Mouse (Mus musculus) C2C12 (cell line): ENCODE measurements at regions not wholly inside any gene's neighbourhood (a gene's known extent, or its start where the extent isn't known, plus 50 kb on each side); places are given as distances from the start of the nearest gene placed in this dataset.

ENCODE experiments used
- H3K27me3 ChIP-seq: one replicate; pipeline ENCODE4 v1.6.1; 2011; ENCODE audit not compliant: control insufficient read depth, insufficient read depth, insufficient read length
- H3K36me3 ChIP-seq: one replicate; pipeline ENCODE4 v1.6.1; 2011; ENCODE audit not compliant: control insufficient read depth, insufficient read depth
- H3K4me3 ChIP-seq: one replicate; pipeline ENCODE4 v1.5.1; 2011; ENCODE audit warnings: mild to moderate bottlenecking, control low read depth; ENCODE audit not compliant: poor library complexity, insufficient read depth, severe bottlenecking
- H3K79me2 ChIP-seq: one replicate; pipeline ENCODE4 v1.6.1; 2011; ENCODE audit not compliant: control insufficient read depth, insufficient read depth
- H3K79me3 ChIP-seq: one replicate; pipeline ENCODE4 v1.6.1; 2011; ENCODE audit warnings: low read depth, control low read depth
- H3ac ChIP-seq: one replicate; pipeline ENCODE3; 2011; ENCODE audit warnings: low read depth; ENCODE audit not compliant: control insufficient read depth, insufficient read length
- CEBPB ChIP-seq: IDR thresholded peaks from one replicate; pipeline ENCODE4 v1.6.1; 2011; ENCODE audit warnings: low read depth, mild to moderate bottlenecking, control low read depth, moderate library complexity
- CTCF ChIP-seq: IDR thresholded peaks from one replicate; pipeline ENCODE4 v1.5.1; 2011; ENCODE audit not compliant: control insufficient read depth, insufficient read depth, insufficient read length
- FOSL1 ChIP-seq: IDR thresholded peaks from one replicate; pipeline ENCODE4 v1.8.0; 2011; ENCODE audit warnings: mild to moderate bottlenecking, low read length; ENCODE audit not compliant: poor library complexity, insufficient read depth, severe bottlenecking
- MAX ChIP-seq: IDR thresholded peaks from one replicate; pipeline ENCODE4 v1.6.1; 2011; ENCODE audit warnings: mild to moderate bottlenecking, control low read depth
- MYOD1 ChIP-seq: IDR thresholded peaks from one replicate; pipeline ENCODE4 v1.6.1; 2011; ENCODE audit warnings: low read depth; ENCODE audit not compliant: control insufficient read depth, insufficient read length
- MYOG ChIP-seq: IDR thresholded peaks from one replicate; pipeline ENCODE4 v1.6.1; 2011; ENCODE audit not compliant: control insufficient read depth, insufficient read length; ENCODE audit errors: extremely low read depth
- USF1 ChIP-seq: IDR thresholded peaks from one replicate; pipeline ENCODE4 v1.6.1; 2011; ENCODE audit warnings: low read depth, mild to moderate bottlenecking, control low read depth, moderate library complexity

DNA sequence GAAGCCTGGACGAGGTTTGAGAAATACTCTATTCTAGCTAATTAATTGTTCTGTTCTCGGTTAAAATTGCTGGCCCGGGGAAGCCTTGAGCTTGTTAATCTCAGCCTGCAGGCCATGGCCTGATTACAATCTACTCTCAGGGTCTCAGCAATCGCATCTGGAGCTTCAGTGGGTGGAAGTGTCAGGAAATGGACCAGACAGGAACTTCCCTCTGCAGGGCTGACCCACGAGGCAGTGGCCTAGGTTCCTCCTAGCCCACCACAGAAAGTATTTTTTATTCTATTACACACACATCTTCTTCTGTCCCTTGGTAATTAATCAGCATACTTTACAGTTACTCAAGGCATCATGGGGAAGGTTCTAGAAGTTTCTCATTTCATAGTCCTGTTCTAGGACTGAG is 61.3 kb upstream of the Slc45a1 start:
- H3K36me3 ChIP-seq = no peaks in the 10 kb centered on the region
- H3K4me3 ChIP-seq = no peak overlapping the region
- no peaks in the 10 kb centered on the region for H3K27me3 ChIP-seq
- H3K79me2 ChIP-seq = no peaks in the 10 kb centered on the region
- TF ChIP-seq MYOD1 (no peak), MAX (no peak), USF1 (no peak), CEBPB (no peak), CTCF (no peak), FOSL1 (no peak), MYOG (no peak)
- H3ac ChIP-seq = no peak overlapping the region
- no peaks in the 10 kb centered on the region for H3K79me3 ChIP-seq

DNA sequence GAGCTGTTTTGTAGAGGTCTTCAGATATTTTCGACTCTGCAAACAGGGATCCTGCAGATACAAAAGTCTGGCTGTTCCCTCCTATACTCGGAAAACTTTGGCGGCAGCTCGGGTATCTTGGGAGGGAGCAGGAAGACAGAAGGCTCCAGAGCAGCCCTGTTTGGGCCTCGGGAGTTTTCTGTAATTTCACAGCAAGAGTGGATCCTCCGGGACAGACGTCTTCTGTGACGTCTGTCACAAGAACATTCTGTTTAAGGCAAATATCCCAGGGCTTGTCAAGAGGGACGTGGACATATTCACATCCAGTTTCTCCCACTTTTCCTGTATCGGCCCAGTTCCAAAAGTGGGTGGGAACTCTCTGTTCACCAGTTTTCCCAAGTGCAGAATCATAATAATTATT is 60.9 kb upstream of the Slc45a1 start:
- H3K79me2 ChIP-seq = no peaks in the 10 kb centered on the region
- H3K36me3 ChIP-seq = no peaks in the 10 kb centered on the region
- no peaks in the 10 kb centered on the region for H3K27me3 ChIP-seq
- no peak overlapping the region for H3K4me3 ChIP-seq
- TF ChIP-seq MYOG = no peak
- H3K79me3 ChIP-seq = no peaks in the 10 kb centered on the region
- no peak overlapping the region for H3ac ChIP-seq

DNA sequence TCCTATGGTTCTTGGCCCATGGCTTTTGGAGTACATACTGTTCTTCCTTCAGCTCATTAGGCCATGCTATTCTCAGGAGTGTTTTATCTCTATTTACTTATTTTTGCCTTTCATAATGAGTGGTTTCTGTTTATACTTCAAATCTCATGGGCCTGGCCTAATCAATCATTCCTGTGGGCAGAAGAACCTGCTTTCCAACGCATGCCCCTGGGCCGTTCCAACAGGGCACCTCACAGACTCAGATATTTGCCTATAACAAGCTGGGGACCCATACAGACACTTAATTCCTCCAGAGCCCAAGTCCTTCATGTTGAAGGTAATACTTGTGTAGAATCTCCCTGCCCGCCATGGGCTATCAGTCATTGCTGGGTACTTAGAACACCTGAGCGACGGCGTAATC is 59.7 kb upstream of the Slc45a1 start:
- Histone ChIP-seq H3K27me3 (no peaks in the 10 kb centered on the region), H3K4me3 (no peak overlapping the region), H3K36me3 (no peaks in the 10 kb centered on the region), H3K79me3 (no peaks in the 10 kb centered on the region), H3ac (no peak overlapping the region), H3K79me2 (no peaks in the 10 kb centered on the region)
- TF ChIP-seq CTCF (no peak), FOSL1 (no peak), MYOG (no peak), MYOD1 (no peak), MAX (no peak), CEBPB (no peak), USF1 (no peak)

DNA sequence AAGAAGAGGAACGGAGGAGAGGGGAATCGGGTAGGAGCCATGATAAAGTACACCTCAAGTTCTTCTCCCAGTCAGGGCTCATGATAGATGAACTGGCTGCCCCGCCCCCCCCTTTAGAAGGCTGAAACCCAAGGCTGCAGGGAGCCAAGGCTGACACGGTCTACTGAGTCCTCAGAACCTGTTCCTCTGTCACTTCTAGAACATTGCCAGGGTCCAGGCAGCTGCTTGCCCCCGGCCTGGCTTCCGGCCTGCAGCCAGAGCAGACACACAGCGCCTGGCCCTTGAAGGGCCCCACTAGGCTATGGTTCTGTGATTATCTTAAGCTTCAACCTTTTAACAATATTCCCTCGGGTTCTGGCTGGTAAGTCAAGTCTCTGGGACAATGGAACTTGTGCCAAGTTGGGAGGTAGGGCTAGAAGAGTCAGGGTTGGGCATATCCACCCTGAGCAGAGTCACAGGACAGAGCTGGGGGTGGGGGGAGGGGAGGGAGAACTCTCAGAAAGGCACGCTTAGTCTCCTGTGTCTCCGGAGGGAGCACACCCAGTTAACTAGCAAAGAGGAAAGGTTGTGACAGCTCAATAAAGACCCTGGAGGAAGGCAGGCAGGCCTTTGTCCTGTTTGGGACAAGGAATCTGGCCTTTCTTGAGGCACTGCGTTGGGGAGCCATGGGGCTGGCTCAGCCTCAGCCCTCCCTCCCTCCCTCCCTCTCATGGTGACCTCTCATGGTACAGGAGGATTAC is 57.6 kb upstream of the Slc45a1 start:
- H3K4me3 ChIP-seq = no peak overlapping the region
- TF ChIP-seq FOSL1 = no peak
- no peak for TF ChIP-seq USF1
- TF ChIP-seq CEBPB = no peak
- no peak for TF ChIP-seq CTCF
- no peak for TF ChIP-seq MYOG
- no peak for TF ChIP-seq MYOD1
- TF ChIP-seq MAX = no peak

DNA sequence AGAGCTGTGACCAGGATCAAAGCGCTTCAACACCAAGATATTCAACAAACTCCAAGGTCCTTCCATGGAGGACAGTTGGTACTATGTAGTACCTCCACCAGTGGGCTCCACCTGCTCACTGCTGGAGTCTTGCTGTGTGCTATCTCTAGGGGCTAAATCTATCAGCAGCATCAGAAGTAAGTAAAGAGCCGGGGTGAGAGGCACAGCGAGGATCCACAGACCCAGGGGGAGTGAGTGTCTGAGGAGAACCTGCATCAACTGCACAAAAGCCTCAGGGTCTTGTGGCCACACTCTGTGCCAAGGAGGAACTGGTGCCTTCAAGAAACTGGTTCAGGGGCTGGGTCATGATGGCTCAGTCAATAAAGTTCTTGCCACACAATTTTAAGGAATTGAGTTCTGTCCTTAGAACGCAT is 56.6 kb upstream of the Slc45a1 start:
- TF ChIP-seq CEBPB (no peak), CTCF (no peak)
- H3K36me3 ChIP-seq = no peaks in the 10 kb centered on the region
- H3K79me3 ChIP-seq = no peaks in the 10 kb centered on the region
- H3ac ChIP-seq = peak overlapping the region; percentile 32
- no peaks in the 10 kb centered on the region for H3K27me3 ChIP-seq
- H3K4me3 ChIP-seq = no peak overlapping the region
- no peaks in the 10 kb centered on the region for H3K79me2 ChIP-seq

More for the DNA sequence above, 57.6 kb upstream of the Slc45a1 start:
- Histone ChIP-seq H3K79me3 (no peaks in the 10 kb centered on the region), H3ac (no peak overlapping the region), H3K36me3 (no peaks in the 10 kb centered on the region), H3K79me2 (no peaks in the 10 kb centered on the region), H3K27me3 (no peaks in the 10 kb centered on the region)

DNA sequence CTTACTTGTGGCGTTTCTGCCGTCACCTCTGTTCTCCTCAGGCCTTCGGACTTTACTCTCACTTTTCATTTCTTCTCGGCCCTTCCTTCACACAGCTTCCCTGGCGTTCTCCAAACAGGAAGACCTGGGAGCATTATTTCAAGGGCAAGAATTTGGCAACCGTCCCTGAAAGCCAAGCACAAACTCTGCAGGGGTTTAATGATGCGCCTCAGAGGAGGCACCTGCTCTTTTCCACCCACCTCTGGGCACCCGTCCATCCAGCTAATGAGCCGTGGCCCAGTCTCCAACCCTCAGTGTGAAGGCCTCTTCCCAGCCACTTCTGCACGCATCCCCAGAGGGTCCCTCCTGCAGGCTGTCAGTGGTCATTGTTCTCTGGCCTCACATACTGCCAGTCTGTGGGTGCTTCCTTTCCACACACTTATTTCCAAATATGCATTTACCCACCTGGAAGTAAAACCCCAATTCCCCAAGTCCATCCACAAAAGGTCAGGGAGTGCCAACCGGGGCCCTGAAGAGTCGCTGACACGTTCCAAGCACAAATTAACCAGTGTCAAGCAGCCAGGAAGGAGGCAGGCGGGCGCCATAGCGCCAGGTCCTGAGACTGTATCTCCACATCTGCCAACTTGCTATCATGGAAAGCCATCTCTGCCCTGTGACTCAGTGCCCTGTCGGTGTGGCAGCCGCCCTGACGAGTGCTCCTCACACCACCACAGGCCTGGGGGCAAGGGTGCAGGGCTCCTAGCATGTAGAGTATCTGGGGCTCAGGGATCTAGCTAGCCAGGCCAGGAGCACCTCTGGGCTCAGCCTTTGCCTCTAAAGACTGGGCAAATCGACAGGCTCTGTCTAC is 56.0 kb upstream of the Slc45a1 start:
- Histone ChIP-seq H3K79me3 (no peaks in the 10 kb centered on the region), H3K4me3 (no peak overlapping the region), H3K36me3 (no peaks in the 10 kb centered on the region), H3K79me2 (no peaks in the 10 kb centered on the region), H3K27me3 (no peaks in the 10 kb centered on the region), H3ac (peak overlapping the region; percentile 47)
- TF ChIP-seq FOSL1 = no peak
- TF ChIP-seq MYOD1 = peak; percentile 58
